Comparison of ENCODE assay signal across 8 mouse cellular contexts in genomic region chr13:21734906-21735767, GRCm38 (mm10). TPM values are rescaled to one million over a fixed set of nuclear protein-coding genes. Genes with fewer than 3 reads are reported as not detected.
DNase-seq lines count a peak whose midpoint lies in the region; ATAC-seq lines count a peak whose summit lies in the region.
"Not testable (repeated sequence)": the region's sequence is repeated elsewhere in the genome, so short reads cannot be mapped to it uniquely, and the experiment has no call there.

Gene Hist1h4j (plus strand): TSS chr13:21735064.

- peak within 1 kb of the TSS; percentile 98 for H3K27ac ChIP-seq in hindbrain, embryonic 11.5 days (ENCODE audit: low read depth, low read length)

- not testable (repeated sequence) for H3K27me3 ChIP-seq in hindbrain, embryonic 11.5 days (ENCODE audit: control insufficient read depth, insufficient read depth, low read length)

- H3K4me1 ChIP-seq in hindbrain, embryonic 11.5 days (replicated peaks; ENCODE audit: control insufficient read depth, insufficient read depth, low read length) = not testable (repeated sequence)

- H3K9me3 ChIP-seq in hindbrain, embryonic 11.5 days (ENCODE audit: control insufficient read depth, low read length) = not testable (repeated sequence)

- peak; percentile 92 for ATAC-seq in hindbrain, embryonic 11.5 days (ENCODE audit: low FRiP score)

- peak within 1 kb of the TSS; percentile 80 for H3K9ac ChIP-seq in hindbrain, embryonic 11.5 days (ENCODE audit: low read depth, low read length)

- peak within 1 kb of the TSS; percentile 49 for H3K4me3 ChIP-seq in hindbrain, embryonic 11.5 days (ENCODE audit: low read depth, low read length)

- peak; percentile 93 for DNase-seq in MEL-GATA-1-ER (ENCODE audit: extremely low read depth, low read depth)
- peak; percentile 78 for DNase-seq in cerebellum, adult 8-10 months
- DNase-seq in forelimb bud, embryonic 11.5 days (ENCODE audit: low read depth, low spot score) = peak; percentile 92
- peak; percentile 97 for DNase-seq in hindbrain, embryonic 11.5 days (ENCODE audit: low spot score)
- DNase-seq in layer of hippocampus, postnatal 14 days (ENCODE audit: low spot score in 2 of 2) = peak; percentile 68 to 76
- DNase-seq in lung, postnatal 10 days = peak; percentile 79
- DNase-seq in ovary, postnatal 14 days (ENCODE audit: low spot score) = peak; percentile 72
- peak; percentile 90 for DNase-seq in thymus, postnatal 14 days

- peak within 1 kb of the TSS; percentile 58 for H3K4me2 ChIP-seq in hindbrain, embryonic 11.5 days (replicated peaks; ENCODE audit: low read depth, low read length)

- H3K36me3 ChIP-seq in hindbrain, embryonic 11.5 days (ENCODE audit: control insufficient read depth, insufficient read depth, low read length) = not testable (repeated sequence)

- WGBS in hindbrain, embryonic 11.5 days = under 1% methylated on average over 42 of the region's 56 CpGs

RNA-seq across cellular contexts. Expression of gene Hist1h4j, which starts in this region (rescaled TPM):
- 0.94 and 1.4 TPM in 2 replicates for polyA plus RNA-seq in hindbrain, embryonic 11.5 days (2014; fragmentation: Nextera tagmentation; extraction: Ambion mirVana)
- 10 to 100 TPM; 14.3 to 15.3 TPM for total RNA-seq in layer of hippocampus, postnatal 14 days (2021)

Comparison
In these comparisons a context has a peak if more than half of its experiments do, and no peak if none do; other contexts are left out.
1. Peak in every context shown above with its lines: DNase-seq, ATAC-seq, H3K4me3 ChIP-seq and H3K27ac ChIP-seq.